Mouse (Mus musculus): ENCODE results near the gene Gmppb.

The Gmppb gene

DNA sequence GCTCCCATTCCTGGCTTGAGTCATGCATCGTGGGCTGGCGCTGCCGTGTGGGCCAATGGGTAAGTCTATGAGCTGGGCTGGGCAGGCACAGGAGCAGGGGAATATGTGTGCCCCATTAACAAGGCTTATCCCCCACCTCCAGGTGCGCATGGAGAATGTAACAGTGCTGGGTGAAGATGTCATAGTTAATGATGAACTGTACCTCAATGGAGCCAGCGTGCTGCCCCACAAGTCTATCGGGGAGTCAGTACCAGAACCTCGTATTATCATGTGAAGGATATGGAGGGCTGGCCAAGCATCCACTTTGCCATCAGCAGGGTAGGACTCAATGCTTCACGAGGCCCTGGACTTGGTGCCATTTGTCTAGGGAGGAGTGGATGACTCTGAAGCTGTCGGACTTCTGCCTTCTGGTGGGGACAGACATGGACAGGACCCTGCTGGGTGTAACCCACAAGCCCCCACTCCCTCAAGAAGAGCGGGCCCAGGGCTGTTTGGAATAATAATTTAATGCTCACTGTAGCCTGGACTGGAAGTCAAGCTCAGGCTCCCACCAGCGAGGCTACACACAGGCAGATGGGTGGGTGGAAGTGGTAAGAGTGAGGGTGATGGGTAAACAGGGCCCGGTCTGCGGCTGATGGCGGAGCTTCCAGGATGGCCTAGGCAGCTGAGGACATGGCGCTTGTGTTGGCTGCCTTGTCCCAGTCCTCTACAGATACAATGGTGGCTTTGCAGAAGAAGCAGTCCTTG is 2.3 kb downstream of the Gmppb start:
- no peak for DNase-seq (ENCODE audit: extremely low read depth, insufficient read length, low spot score)

DNA sequence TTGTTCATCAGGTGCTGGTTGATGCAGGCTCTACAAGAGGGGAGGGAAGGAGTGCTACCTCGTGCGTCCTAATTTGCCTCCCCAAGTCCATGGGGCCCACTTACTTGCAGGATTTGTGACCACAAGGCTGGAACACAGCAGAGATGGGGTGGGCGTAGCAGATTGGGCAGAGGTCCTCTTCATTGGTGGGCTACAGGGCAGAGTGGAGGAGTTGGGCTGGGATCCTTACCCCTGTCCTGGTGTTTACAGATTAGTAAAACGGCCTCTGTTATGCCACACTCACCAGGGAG is 2.8 kb downstream of the Gmppb start:
- no peak for DNase-seq (ENCODE audit: extremely low read depth, insufficient read length, low spot score)

DNA sequence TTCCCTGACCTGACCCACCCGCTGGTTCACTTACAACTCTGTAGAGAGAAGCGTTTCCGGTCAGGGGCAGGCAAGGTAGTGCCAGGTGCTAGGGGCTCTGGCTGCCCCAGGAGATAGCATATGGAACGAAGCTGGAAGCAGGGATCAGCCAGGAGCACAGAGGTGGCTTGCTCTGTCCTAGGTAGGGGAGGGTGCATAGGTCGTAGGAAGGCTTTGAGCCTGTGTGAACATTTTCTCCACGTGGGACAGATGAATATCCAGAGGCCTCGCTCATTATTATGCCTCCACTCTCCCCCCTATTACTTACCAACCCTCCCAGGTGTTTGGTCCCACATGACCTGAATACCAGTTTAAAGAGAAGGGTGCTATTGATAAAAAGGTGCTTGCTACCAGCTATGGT is 3.4 kb downstream of the Gmppb start:
- DNase-seq (ENCODE audit: extremely low read depth, insufficient read length, low spot score): no peak

DNA sequence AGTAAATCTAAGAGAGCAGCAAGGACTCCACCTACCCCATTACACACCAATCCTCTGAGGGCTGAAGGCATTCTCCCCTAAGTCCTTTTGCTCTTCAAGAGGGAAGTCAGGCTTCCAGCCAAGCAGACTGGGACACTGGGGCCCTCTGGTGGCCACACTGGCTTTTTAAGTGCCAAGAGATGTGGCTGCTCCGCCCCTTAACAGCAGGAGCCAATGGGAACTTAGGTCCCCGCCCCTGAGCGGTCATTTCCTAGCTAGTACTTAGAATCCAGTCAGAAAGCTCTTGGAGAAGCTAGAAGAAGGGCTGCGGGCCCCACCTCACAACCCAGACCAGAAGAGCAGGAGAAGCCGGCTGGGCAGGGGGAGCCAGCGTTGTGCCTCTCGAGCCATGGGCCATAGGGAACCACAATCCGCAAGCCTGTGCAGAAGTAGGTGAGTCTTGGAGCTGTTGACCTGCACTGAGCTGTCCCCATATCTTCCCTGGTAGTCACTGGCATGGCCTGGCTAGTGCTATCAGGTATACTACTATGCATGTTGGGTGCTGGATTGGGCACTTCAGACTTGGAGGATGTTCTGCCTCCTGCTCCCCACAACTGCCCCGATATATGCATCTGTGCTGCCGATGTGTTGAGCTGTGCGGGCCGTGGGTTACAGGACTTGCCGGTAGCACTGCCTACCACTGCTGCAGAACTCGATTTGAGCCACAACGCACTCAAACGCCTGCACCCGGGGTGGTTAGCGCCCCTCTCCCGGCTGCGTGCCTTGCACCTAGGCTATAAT is 4.0 kb downstream of the Gmppb start, which contains the start of gene Amigo3:
Amigo3 (plus strand) TSS at position 275 of the 780 bp plus-strand sequence.
- peak; percentile 81 for DNase-seq (ENCODE audit: extremely low read depth, insufficient read length, low spot score)

DNA sequence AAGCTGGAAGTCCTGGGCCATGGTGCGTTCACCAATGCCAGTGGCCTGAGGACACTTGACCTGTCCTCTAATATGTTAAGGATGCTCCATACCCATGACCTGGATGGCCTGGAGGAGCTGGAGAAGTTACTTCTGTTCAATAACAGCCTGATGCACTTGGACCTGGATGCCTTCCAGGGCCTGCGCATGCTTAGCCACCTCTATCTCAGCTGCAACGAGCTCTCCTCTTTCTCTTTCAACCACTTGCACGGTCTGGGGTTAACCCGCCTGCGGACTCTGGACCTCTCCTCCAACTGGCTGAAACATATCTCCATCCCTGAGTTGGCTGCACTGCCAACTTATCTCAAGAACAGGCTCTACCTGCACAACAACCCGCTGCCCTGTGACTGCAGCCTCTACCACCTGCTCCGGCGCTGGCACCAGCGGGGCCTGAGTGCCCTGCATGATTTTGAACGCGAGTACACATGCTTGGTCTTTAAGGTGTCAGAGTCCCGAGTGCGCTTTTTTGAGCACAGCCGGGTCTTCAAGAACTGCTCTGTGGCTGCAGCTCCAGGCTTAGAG is 4.7 kb downstream of the Gmppb start:
- no peak for DNase-seq (ENCODE audit: extremely low read depth, insufficient read length, low spot score)

DNA sequence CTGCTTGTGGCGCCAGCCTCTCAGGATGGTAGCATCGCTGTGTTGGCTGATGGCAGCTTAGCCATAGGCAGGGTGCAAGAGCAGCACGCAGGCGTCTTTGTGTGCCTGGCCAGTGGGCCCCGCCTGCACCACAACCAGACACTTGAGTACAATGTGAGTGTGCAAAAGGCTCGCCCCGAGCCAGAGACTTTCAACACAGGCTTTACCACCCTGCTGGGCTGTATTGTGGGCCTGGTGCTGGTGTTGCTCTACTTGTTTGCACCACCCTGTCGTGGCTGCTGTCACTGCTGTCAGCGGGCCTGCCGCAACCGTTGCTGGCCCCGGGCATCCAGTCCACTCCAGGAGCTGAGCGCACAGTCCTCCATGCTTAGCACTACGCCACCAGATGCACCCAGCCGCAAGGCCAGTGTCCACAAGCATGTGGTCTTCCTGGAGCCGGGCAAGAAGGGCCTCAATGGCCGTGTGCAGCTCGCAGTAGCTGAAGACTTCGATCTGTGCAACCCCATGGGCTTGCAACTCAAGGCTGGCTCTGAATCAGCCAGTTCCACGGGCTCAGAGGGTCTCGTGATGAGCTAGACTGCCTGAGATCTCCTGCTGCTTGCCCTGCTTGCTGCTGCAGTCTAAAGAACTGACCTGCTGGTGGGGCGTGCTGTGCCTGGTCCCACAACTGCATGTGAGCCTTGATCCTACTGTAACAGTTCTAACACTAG is 5.4 kb downstream of the Gmppb start:
- DNase-seq (ENCODE audit: extremely low read depth, insufficient read length, low spot score): no peak

DNA sequence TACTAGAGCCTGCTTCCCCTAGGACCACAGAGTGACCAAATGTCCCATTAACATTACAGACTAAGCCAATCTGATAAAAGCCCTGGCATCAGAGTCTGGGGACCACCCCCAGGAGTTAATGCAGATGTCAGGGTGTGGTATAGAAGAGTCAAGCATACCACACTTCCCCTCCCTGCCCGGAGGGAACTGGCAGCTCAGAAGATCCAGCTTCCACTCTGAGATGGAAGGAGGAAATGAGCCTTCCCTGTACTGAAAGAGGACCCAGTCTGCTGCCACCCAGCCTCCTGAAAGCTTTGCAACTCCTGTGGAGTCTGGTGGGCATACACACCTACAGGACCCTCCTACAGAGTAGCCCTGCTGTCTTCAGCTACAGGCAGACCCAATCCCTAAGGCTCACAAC is 6.0 kb downstream of the Gmppb start:
- DNase-seq (ENCODE audit: extremely low read depth, insufficient read length, low spot score): no peak

DNA sequence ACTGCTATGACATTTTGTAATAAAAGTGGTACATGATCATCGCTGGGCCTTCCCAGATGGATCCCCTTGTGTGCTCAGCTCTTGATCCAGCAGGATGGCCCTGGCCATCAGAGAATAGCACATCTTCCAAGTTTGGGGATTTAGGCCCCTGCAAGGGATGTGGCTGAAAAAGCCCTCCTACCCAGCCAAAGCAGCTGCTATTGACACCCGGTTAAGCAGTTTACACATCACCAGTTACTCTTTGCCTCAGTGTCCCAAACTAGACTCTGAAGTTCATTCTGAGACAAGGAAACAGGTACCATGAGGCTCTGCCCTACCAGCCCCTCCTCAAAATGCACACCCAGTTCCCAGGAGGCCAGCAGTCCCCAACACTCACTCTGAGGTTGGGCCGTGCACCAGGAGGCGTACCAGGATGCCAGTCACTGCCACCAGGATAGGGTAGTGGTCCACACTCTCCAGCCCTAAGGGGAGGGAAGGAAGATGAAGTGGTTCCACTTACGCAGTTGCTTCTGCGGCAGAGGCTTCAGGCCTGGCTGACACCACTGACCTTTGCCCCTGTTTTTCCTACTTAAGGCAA is 6.7 kb downstream of the Gmppb start:
- DNase-seq (ENCODE audit: extremely low read depth, insufficient read length, low spot score): no peak

DNA sequence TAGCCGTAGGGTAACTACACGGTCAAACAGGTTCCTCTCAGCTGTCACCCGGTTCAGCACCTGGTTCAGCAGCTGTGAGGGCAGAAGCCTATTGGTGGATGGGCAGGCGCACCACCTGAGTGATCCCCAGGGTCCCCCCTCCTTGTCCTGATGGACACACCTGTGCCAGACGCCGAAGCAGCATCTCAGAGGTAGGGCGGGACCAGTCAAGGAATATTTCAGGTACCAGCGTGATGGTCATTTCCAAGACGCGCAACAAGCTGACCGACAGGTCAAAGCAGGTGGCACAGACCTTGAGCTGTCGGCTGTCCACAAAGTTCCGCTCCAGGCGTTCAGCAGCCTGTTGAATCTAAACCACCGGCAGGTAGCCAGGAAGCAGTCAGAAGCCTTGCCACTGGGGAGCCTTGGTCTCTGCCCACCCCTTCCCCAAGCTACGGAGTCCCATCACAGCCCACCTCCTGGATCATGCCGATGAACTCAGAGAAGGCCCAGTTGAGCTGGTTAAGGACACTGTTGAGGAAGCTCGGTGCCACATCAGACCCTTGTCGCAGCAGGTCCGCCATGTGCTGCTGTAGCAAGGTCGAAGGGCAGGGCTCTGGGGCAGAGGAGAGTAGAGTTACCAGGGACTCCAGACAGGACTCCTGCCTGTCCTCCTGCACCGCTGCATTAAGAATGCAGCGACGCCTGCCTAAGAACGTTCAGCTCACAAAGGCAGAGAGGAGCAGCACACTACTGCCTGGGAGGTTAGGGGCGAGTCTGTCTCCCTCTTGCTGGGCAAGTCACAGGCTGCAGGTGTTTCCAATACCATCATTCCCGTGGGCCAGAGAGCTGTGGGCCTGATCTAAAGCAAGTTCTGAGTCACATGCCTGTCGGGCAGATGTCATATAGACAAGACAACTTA is 7.6 kb downstream of the Gmppb start:
- DNase-seq (ENCODE audit: extremely low read depth, insufficient read length, low spot score): no peak

DNA sequence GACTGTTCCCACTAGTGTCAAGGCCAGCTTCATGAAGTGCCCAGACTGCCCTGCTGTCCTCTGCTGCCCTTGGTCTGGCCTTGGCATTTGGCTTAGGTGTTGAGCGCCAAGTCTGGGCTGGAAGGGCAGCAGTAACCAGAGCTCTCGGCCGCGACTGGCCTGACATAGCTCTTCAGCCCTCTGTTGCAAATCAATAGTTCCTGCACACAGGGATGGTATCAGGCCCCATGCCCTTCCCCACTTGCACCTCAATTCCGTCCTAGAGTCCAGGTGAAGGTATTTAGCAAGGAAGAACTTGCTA is 8.2 kb downstream of the Gmppb start:
- no peak for DNase-seq (ENCODE audit: extremely low read depth, insufficient read length, low spot score)

DNA sequence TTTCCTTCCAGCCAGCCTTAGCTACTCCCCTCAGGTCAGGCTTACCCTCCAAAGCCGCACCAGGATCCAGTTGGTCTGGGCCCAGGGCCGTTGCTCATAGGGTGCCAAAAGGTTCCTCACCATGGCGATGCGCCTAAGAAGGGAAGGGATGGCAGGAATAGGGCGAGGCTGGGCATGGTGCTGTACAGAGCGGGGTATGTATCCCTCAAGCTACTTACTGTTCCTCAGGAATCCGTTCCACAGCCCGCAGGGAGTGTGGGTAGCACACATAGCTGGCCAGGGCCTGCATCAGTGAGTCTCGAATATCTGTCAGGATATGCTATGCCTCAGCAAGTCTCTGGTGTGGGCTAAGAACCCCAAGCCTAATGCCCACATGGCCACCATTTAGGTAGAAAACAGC is 9.2 kb downstream of the Gmppb start:
- DNase-seq (ENCODE audit: extremely low read depth, insufficient read length, low spot score): no peak

DNA sequence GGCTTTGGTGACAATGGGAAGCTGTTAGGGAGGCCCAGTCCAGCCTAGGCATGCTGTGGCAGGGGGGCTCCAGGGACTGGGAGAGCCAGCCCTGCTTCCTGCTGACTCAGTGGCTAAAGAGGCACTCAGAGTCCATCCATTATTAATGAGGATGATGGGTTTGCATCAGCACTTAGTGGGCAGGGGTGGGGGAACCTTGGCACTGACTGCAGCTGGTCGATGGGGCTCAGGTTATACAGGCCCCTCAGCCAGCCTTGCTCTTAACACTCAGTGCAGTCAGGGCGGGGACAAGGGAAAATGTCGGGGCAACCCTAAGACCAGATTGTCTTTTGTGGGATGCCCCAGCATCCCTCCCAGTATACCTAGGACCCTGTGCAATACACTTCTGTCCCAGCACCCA is 13.1 kb downstream of the Gmppb start:
- DNase-seq (ENCODE audit: extremely low read depth, insufficient read length, low spot score): no peak

DNA sequence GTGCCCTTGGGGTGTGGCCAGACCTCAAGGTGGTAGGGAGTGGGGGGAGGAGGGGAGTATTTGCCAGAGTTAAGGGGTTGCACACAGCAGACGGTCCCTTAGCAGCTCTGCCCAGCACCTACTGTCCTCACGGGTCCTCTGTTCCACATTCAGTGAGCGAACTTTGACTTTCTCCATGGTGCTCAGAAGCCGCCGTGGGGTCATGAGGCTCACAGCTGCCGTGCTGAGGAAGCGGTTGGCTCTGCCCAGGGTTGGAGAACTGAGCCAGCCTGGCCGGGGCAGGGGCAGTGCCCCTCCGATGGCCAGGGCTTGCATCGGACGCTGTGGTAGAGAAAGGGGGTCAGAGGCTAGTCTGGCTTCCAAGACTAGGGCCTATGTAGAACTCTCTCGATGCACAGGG is 14.3 kb downstream of the Gmppb start:
- no peak for DNase-seq (ENCODE audit: extremely low read depth, insufficient read length, low spot score)

DNA sequence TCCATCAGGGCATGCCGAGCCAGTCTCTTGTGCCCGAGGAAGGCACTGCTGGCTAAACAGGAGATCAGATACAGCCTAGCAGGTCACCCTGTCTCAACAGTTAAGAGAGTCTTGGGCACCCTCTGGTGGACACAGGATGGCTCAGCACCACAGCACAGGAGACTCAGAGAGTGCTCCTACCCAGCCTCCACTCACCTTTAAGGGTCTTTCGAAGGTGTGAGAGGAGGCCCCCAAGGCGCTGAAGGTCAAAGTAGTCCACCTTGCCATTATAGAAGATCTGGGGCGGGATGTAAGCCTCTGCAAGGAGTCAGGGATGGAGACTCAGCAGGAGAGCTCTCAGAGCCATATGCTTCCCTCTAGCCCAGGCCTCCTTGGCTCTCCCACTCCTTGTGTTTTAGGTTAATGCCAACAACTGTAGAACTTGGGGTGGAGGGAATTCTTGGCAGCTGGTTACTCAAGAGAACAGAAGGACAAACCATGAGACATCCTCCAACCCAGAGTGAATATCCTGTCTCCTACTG is 16.5 kb downstream of the Gmppb start:
- DNase-seq (ENCODE audit: extremely low read depth, insufficient read length, low spot score): no peak

DNA sequence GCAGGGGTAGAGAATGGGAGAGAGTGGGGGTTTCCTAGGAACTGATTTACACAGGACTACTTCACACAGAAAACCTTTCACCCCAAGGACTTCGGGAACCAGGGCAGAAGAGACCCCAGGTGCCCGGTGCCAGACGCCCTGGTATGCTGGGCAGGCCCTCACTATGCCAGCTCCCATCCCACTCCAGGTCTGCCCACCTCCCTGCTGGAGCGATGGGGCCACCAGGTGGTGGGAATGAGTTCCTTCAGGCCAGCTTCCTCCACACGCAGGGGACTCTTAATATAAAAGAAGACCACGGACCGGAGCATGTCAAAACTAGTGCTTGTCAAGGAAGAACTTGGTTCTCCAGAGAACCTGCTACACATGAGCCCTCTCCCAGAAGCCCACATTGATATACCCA is 18.2 kb downstream of the Gmppb start:
- DNase-seq (ENCODE audit: extremely low read depth, insufficient read length, low spot score): no peak

DNA sequence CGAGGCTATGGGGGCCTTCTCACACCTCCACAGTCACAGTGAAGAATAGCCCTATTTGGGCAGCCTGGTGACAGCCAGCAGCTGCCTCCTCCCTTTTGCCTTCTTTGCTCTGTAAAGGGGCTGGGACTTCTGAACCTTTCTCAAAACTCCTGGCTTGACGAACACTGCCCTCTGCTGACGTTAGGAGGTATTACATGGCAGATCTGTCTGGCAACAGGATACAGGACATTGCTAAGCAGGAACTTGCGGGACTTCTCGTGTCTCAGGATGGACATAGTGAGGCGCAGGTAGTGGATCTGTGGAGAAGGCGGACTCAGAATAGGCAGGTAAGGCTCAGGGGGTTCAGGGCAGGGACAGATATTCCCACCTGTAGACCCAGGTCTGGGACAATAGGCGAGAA is 18.9 kb downstream of the Gmppb start:
- DNase-seq (ENCODE audit: extremely low read depth, insufficient read length, low spot score): peak; percentile 49

DNA sequence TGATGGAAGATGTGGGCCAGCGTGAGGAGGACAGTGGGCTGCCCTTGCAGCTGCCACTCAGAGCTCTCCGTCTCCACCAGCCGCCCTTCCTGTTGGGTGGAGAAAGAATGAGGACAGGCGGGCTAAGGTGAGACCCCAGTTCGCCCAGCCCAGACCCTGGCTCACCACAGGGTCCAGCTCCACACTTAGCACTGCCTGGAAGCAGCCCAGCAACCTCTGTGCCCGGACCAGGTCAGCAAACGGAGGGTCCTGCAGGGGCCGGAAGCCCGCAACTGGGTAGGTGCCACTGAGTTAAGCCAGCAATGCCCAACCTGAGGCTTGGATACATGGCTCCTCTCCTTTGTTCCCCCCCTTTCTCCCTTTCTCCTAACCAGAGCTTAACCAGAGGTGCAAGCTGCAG is 20.0 kb downstream of the Gmppb start:
- no peak for DNase-seq (ENCODE audit: extremely low read depth, insufficient read length, low spot score)

DNA sequence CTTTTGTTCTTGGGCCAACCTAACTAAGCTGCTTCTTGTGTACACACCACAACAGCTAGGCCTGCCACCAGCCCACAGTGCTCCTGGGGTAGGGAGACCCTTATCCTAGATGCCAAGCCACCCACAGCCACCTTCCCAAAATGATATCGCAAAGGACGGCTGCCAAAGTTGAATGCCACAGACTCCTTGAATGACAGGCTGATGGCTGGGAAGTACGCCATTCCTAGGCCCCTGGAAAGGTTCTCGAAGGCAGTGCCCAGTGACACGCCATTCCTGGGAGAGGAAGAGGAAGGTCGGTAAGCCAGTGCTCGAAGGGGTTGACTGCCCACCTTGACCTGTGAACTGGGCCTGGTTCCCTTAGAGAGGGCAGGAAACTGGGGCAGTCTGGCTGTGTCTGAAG is 20.5 kb downstream of the Gmppb start:
- no peak for DNase-seq (ENCODE audit: extremely low read depth, insufficient read length, low spot score)

DNA sequence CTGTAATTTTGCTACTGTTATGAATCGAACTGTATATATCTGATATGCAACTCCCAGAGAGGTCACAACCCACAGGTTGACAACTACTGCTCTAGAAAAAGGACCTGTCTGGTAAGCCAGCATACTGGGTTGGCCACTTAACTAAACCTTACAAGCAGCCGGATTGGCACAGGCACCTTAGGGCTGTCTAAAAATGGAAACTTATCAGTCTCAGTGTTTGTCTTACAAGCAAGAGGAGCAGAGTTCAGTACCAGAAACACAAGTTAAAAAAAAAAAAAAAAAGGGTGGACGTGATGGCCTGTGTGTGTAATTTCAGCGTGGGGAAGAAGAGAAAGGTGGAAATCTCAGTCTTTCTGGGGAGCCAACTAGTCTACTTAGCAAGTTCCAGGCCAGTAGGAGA is 22.8 kb downstream of the Gmppb start:
- no peak for DNase-seq (ENCODE audit: extremely low read depth, insufficient read length, low spot score)

DNA sequence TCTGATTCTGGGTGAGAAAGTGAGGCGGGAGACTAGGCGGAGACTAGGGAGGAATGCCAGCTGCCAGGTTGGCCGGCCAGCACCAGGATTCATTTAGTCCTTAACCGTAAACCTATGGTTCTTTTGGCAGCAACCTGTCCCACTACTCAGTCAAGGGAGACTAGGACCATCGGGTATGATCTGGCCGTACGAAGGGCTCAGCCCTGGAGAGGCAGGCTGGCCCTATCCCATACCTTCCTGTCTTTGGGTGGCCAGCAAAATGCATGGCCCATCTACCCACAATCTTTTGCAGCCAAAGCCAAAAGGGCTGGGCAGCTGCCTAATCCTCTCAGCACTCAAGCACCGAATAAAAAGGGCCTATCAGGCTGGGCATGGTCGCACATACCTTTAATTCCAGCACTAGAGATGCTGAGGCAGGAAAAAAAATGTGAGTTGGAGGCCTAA is 23.5 kb downstream of the Gmppb start:
- no peak for DNase-seq (ENCODE audit: extremely low read depth, insufficient read length, low spot score)

Measured in 3134 (cell line).